Comparison of ENCODE assay signal across 17 mouse cellular contexts in the genomic region with DNA sequence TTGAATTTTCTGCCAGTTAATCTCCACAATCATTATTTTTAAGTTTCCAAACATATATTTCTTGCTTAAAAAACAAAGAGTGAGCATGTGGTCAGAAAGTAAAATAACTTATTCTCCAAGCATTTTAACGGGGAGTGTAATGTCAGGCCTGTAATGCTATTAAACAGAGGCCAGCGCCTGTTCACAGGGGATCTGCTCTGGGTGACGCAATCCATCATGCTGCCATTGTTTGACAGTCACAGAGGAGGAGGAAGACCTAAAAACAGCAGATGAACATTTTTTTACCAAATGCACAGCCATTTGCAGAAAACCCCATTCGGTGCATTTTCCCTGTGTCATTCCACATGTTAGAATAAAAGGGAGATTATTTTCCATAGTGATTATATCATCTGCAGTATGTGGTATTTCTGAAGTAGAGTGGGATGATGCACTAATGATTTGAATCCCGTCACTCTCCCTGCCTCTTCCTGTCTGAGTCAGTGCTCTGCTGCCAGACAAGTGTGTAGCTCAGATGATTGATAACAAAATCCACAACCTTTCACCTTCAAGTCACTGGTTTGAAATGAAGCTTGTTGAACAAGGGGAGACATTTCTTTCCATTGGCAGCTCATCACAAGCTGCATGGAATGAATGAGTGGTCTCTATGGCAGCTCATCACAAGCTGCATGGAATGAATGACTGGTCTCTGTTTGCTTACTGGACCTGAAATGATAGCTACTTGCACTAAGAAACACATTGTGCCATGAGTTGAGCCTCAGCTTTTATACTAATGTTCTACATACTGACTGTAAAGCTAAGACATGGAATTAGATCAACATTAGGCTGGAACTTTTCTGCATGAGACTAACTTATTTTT. TPM values are rescaled to one million over a fixed set of nuclear protein-coding genes. Genes with fewer than 3 reads are reported as not detected.
DNase-seq lines count a peak whose midpoint lies in the region; ATAC-seq lines count a peak whose summit lies in the region.
"Had no signal": no experiment of that assay in that cellular context is flagged by ENCODE, and none has a peak within 500 bp of the region (broad histone marks: within the 10 kb centered on the region; RNA-seq: fewer than 3 reads in every experiment).

No protein-coding gene starts in this region.

- no peak overlapping the region for H3K4me2 ChIP-seq in forebrain, embryonic 14.5 days (ENCODE audit: low read length)
- no peak overlapping the region for H3K4me2 ChIP-seq in midbrain, embryonic 13.5 days (replicated peaks)
- no peak overlapping the region for H3K4me2 ChIP-seq in heart, embryonic 11.5 days
- H3K4me2 ChIP-seq: heart, embryonic 13.5 days; liver, embryonic 13.5 days had no signal

- H3K4me3 ChIP-seq in forebrain, embryonic 14.5 days (ENCODE audit: low read depth, low read length) = no peak overlapping the region
- H3K4me3 ChIP-seq in forebrain, embryonic 10.5 days = no peak overlapping the region
- no peak overlapping the region for H3K4me3 ChIP-seq in midbrain, embryonic 13.5 days (replicated peaks)
- no peak overlapping the region for H3K4me3 ChIP-seq in heart, embryonic 11.5 days (ENCODE audit: low read depth, low read length)
- H3K4me3 ChIP-seq: erythroblast, embryonic 14.5 days; heart, embryonic 13.5 days; liver, embryonic 13.5 days had no signal

- H3K36me3 ChIP-seq in forebrain, embryonic 14.5 days (ENCODE audit: control insufficient read depth, insufficient read depth, low read length) = no peaks in the 10 kb centered on the region
- H3K36me3 ChIP-seq in forebrain, embryonic 10.5 days (replicated peaks) = no peaks in the 10 kb centered on the region
- no peaks in the 10 kb centered on the region for H3K36me3 ChIP-seq in midbrain, embryonic 13.5 days
- H3K36me3 ChIP-seq in heart, embryonic 11.5 days (ENCODE audit: control insufficient read depth, insufficient read depth, low read length) = no peaks in the 10 kb centered on the region
- H3K36me3 ChIP-seq: heart, embryonic 13.5 days; liver, embryonic 13.5 days had no signal

- no peaks in the 10 kb centered on the region for H3K9me3 ChIP-seq in forebrain, embryonic 14.5 days (replicated peaks; ENCODE audit: control insufficient read depth, low read length)
- no peaks in the 10 kb centered on the region for H3K9me3 ChIP-seq in forebrain, embryonic 10.5 days
- no peaks in the 10 kb centered on the region for H3K9me3 ChIP-seq in midbrain, embryonic 13.5 days
- no peaks in the 10 kb centered on the region for H3K9me3 ChIP-seq in heart, embryonic 11.5 days (replicated peaks; ENCODE audit: control insufficient read depth, low read length)
- H3K9me3 ChIP-seq: heart, embryonic 13.5 days; liver, embryonic 13.5 days had no signal

- WGBS in forebrain, embryonic 14.5 days = 51% methylated on average over 5 of the region's 5 CpGs
- 70% methylated on average over 5 of the region's 5 CpGs for WGBS in forebrain, embryonic 10.5 days
- 36% methylated on average over 5 of the region's 5 CpGs for WGBS in midbrain, embryonic 13.5 days
- WGBS in heart, embryonic 11.5 days (ENCODE audit: insufficient replicate concordance) = 33% methylated on average over 5 of the region's 5 CpGs

- H3K4me1 ChIP-seq in forebrain, embryonic 14.5 days (ENCODE audit: control insufficient read depth, insufficient read depth, low read length) = no peaks in the 10 kb centered on the region
- H3K4me1 ChIP-seq in forebrain, embryonic 10.5 days = 0 out of 2 replicates have a peak, but pooled peaks cover 4% of the 10 kb centered on the region
- H3K4me1 ChIP-seq in midbrain, embryonic 13.5 days (replicated peaks) = peaks cover 8% of the 10 kb centered on the region
- no peaks in the 10 kb centered on the region for H3K4me1 ChIP-seq in heart, embryonic 11.5 days (ENCODE audit: control insufficient read depth, insufficient read depth, low read length)
- H3K4me1 ChIP-seq: liver, embryonic 13.5 days had no signal

- H3K27ac ChIP-seq in forebrain, embryonic 14.5 days (ENCODE audit: low read depth, low read length) = no peak overlapping the region
- H3K27ac ChIP-seq in forebrain, embryonic 10.5 days = no peak overlapping the region
- no peak overlapping the region for H3K27ac ChIP-seq in midbrain, embryonic 13.5 days
- H3K27ac ChIP-seq in heart, embryonic 11.5 days (ENCODE audit: low read depth, low read length) = no peak overlapping the region
- H3K27ac ChIP-seq: heart, embryonic 13.5 days; liver, embryonic 13.5 days had no signal

- no peak overlapping the region for H3K9ac ChIP-seq in forebrain, embryonic 14.5 days (ENCODE audit: low read length)
- no peak overlapping the region for H3K9ac ChIP-seq in midbrain, embryonic 13.5 days (replicated peaks)
- no peak overlapping the region for H3K9ac ChIP-seq in heart, embryonic 11.5 days (ENCODE audit: low read depth, low read length)
- H3K9ac ChIP-seq: heart, embryonic 13.5 days; liver, embryonic 13.5 days had no signal

- ATAC-seq in forebrain, embryonic 14.5 days = no peak
- ATAC-seq in midbrain, embryonic 13.5 days = peak; percentile 56
- ATAC-seq in heart, embryonic 11.5 days (replicated peaks; ENCODE audit: insufficient number of reproducible peaks, low FRiP score, low TSS enrichment) = no peak
- ATAC-seq: CD4-positive, CD25-positive, alpha-beta regulatory T cell, adult 4 months; Patski had no signal

- H3K27me3 ChIP-seq in forebrain, embryonic 14.5 days (replicated peaks; ENCODE audit: control insufficient read depth, insufficient read depth, low read length) = no peaks in the 10 kb centered on the region
- H3K27me3 ChIP-seq in forebrain, embryonic 10.5 days (ENCODE audit: poor library complexity, severe bottlenecking) = no peaks in the 10 kb centered on the region
- no peaks in the 10 kb centered on the region for H3K27me3 ChIP-seq in midbrain, embryonic 13.5 days
- H3K27me3 ChIP-seq in heart, embryonic 11.5 days (ENCODE audit: control insufficient read depth, insufficient read depth, low read length) = no peaks in the 10 kb centered on the region
- H3K27me3 ChIP-seq: heart, embryonic 13.5 days; liver, embryonic 13.5 days; Patski had no signal

- DNase-seq in forebrain, embryonic 14.5 days (ENCODE audit: low spot score) = peak; percentile 1
- DNase-seq in forebrain, embryonic 10.5 days (ENCODE audit: extremely low spot score, low spot score) = no peak
- DNase-seq in CD4-positive helper T cell, adult 2 months (ENCODE audit: low read depth, low spot score) = peak; percentile 6
- peak; percentile 51 for DNase-seq in embryo, embryonic 9.5 days (ENCODE audit: extremely low spot score)
- DNase-seq in urinary bladder, postnatal 4 days (ENCODE audit: low spot score in 2 of 2) = no peak
- no peak for DNase-seq in left cerebral cortex, adult 8-10 months (ENCODE audit: low spot score in 2 of 2)
- DNase-seq: adrenal gland, adult 2 months; gastrocnemius, postnatal 10 days; kidney, postnatal 25 days; liver, embryonic 13.5 days; lung, postnatal 10 days had no signal

RNA-seq across cellular contexts. Expression of gene Tmem106b, which starts 48.1 kb away (rescaled TPM):
- polyA plus RNA-seq in forebrain, embryonic 14.5 days (2014; fragmentation: Nextera tagmentation; extraction: Ambion mirVana) = 36.8 and 41.3 TPM in 2 replicates
- polyA plus RNA-seq in forebrain, embryonic 10.5 days (2016; fragmentation: Nextera tagmentation; extraction: Ambion mirVana) = 16.8 and 19.3 TPM in 2 replicates
- polyA plus RNA-seq in midbrain, embryonic 13.5 days (2015; fragmentation: Nextera tagmentation; extraction: Ambion mirVana) = 32.6 TPM in 2 replicates
- 100 to 1,000 TPM; 153 to 187 (median 159) TPM for total RNA-seq in left cerebral cortex, adult 8-10 months (2022)
- 27.5 and 36.5 TPM in 2 replicates for polyA plus RNA-seq in heart, embryonic 11.5 days (2014; fragmentation: Nextera tagmentation; extraction: Ambion mirVana)

Comparison
In these comparisons a context has a peak if more than half of its experiments do, and no peak if none do; other contexts are left out.
1. DNase-seq: peak in forebrain, embryonic 14.5 days (single experiment), CD4-positive helper T cell, adult 2 months (single experiment) and embryo, embryonic 9.5 days (single experiment); none in forebrain, embryonic 10.5 days (single experiment), urinary bladder, postnatal 4 days (0 of 2) and left cerebral cortex, adult 8-10 months (0 of 2).